Mouse (Mus musculus) ES-E14 (cell line): Measurements from ENCODE around the gene Lamb3. TPM values are rescaled to one million over a fixed set of nuclear protein-coding genes. Genes with fewer than 3 reads are reported as not detected.
A peak's percentile ranks its signal among the peaks of the same experiment; 100 is the strongest.

Experiments
- DNase-seq: peaks from one replicate; pipeline ENCODE4 v3.0.0-alpha.2; 2013; ENCODE audit warnings: low read depth, low spot score
- H3K27ac ChIP-seq: 2 replicates; pipeline ENCODE4 v1.5.1; 2012; ENCODE audit warnings: low read depth, mild to moderate bottlenecking, low read length, moderate library complexity, mixed read lengths; ENCODE audit not compliant: poor library complexity, insufficient read depth, severe bottlenecking
- H3K36me3 ChIP-seq: 2 replicates; pipeline ENCODE4 v1.6.1; 2012; ENCODE audit warnings: mild to moderate bottlenecking, low read length, moderate library complexity, mixed read lengths; ENCODE audit not compliant: control insufficient read depth, poor library complexity, insufficient read depth, severe bottlenecking
- H3K4me1 ChIP-seq, 2 experiments: fragments of 150-350 bp in 1 of 2; sonication (generic) in 1 of 2; 2 replicates each; pipeline ENCODE4 v1.6.1; 2012; ENCODE audit warnings: low read length in 2 of 2, mild to moderate bottlenecking in 1 of 2, mixed read lengths in 1 of 2; ENCODE audit not compliant: control insufficient read depth in 2 of 2, insufficient read depth in 2 of 2, poor library complexity in 1 of 2
- H3K4me3 ChIP-seq, 2 experiments: fragments of 150-350 bp in 1 of 2; sonication (generic) in 1 of 2; 2 replicates each; pipeline ENCODE4 v1.5.1; 2012; ENCODE audit warnings: low read length in 2 of 2, low read depth in 1 of 2, mild to moderate bottlenecking in 1 of 2, mixed read lengths in 1 of 2; ENCODE audit not compliant: insufficient read depth in 1 of 2, poor library complexity in 1 of 2, severe bottlenecking in 1 of 2
- H3K9ac ChIP-seq: 2 replicates; pipeline ENCODE4 v1.6.1; 2012; ENCODE audit warnings: low read depth, mild to moderate bottlenecking, low read length, mixed read lengths; ENCODE audit not compliant: poor library complexity, insufficient read depth, severe bottlenecking
- H3K9me3 ChIP-seq: fragments of 150-350 bp; sonication (generic); 2 replicates; pipeline ENCODE4 v1.6.1; 2012; ENCODE audit warnings: low read depth, mild to moderate bottlenecking, low read length; ENCODE audit not compliant: control insufficient read depth, insufficient read depth
- CHD2 ChIP-seq: IDR thresholded peaks from 2 replicates; pipeline ENCODE4 v1.6.1; 2014; ENCODE audit warnings: mild to moderate bottlenecking, low read depth, low read length, inconsistent platforms
- HCFC1 ChIP-seq: IDR thresholded peaks from 2 replicates; pipeline ENCODE4 v1.6.1; 2012; ENCODE audit warnings: low read length, inconsistent platforms, borderline replicate concordance; ENCODE audit not compliant: insufficient read depth
- MAFK ChIP-seq: IDR thresholded peaks from 2 replicates; pipeline ENCODE4 v1.6.1; 2014; ENCODE audit warnings: mild to moderate bottlenecking, low read depth, low read length, inconsistent platforms; ENCODE audit not compliant: insufficient read depth
- ZC3H11A ChIP-seq: IDR thresholded peaks from 2 replicates; pipeline ENCODE4 v1.6.1; 2012; ENCODE audit warnings: low read depth, mild to moderate bottlenecking, inconsistent platforms, low read length, borderline replicate concordance
- ZNF384 ChIP-seq: IDR thresholded peaks from 2 replicates; pipeline ENCODE4 v1.6.1; 2012; ENCODE audit warnings: low read depth, low read length, inconsistent platforms
- in situ Hi-C, 2 experiments: fragments of 600-800 bp; cut with MboI; formaldehyde crosslinking; loops; one replicate each; pipeline ENCODE4 v1.15.1; 2025; ENCODE audit warnings: low sequenced_read_pairs in 2 of 2, inconsistent platforms in 1 of 2; ENCODE audit not compliant: unreplicated experiment in 2 of 2
- total RNA-seq: library from RNA; depleted of rRNA; stranded (reverse); fragments of 300-350 nt; gene quantifications from 2 replicates; pipeline ENCODE4 v1.2.3, GENCODE M21; 2012

Gene Lamb3
- total RNA-seq, 1 experiment, result 2.9 TPM

DNA sequence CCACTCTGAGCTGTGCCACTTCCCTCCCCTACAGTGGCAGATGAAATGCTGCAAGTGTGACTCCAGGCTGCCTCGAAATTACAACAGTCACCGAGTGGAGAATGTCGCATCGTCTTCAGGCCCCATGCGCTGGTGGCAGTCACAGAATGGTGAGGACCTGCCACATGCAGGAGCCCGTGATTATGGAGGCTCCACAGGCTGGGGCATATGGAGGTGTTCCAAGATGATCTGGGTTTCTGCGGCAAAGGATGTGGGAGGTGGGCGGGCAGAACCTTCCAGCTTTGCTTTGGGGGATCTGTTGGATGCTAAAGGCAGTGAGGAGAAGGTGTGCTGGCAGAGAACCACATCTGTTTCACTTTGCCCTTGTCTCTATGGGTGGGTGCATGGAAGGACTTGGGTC lies 112.9 kb downstream of the Lamb3 start:
- no peaks in the 10 kb centered on the region for H3K9me3 ChIP-seq
- H3K4me1 ChIP-seq, result no peaks in the 10 kb centered on the region; a peak in 1 of 4 replicates
- no peaks in the 10 kb centered on the region for H3K36me3 ChIP-seq
- no peak overlapping the region for H3K9ac ChIP-seq
- in situ Hi-C loops, result no loop called here
- TF ChIP-seq MAFK, result no peak
- TF ChIP-seq HCFC1, result no peak
- TF ChIP-seq CHD2, result no peak
- no peak for TF ChIP-seq ZC3H11A
- no peak overlapping the region for H3K27ac ChIP-seq
- DNase-seq, result no peak
- H3K4me3 ChIP-seq, result no peak overlapping the region

DNA sequence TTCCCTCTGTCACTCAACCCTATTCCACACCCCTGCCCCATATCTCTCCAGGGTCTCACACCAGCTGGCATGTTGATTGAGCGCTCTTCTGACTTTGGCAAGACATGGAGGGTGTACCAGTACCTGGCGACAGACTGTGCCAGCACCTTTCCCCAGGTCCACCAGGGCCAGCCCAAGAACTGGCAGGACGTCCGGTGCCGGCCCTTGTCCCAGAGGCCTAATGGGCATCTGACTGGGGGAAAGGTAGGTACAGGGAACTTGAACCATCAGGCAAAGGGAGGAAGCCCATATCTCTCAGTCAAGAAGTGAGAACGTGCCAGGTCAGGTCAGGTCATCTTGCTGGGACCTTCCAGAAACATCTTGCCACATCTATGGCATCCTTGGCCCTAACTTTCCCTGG lies 116.2 kb downstream of the Lamb3 start:
- in situ Hi-C loops, result no loop called here

DNA sequence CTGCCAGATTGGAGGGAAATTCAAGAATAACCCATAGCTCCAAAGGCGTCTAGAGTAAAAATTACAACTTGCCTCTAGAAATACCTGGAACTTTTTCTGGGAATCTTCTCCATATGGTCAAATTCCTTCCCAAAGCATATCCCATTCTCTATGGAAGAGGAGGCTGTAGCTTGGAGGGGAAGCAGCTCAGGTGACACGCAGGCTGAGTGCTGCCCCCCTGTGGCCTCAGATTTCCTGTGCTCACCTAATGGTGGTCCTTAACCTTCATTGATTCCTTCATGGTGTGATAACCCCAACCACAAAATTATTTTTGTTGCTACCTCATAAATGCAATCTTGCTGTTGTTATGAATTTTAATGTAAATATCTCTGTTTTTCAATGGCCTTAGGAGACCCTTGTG lies 116.7 kb downstream of the Lamb3 start:
- H3K27ac ChIP-seq, result no peak overlapping the region
- in situ Hi-C loops, result no loop called here
- TF ChIP-seq ZNF384 (no peak), ZC3H11A (peak; percentile 25; the same call in 1 of the 2 replicates)
- no peak overlapping the region for H3K4me3 ChIP-seq
- H3K4me1 ChIP-seq, result no peaks in the 10 kb centered on the region
- H3K36me3 ChIP-seq, result no peaks in the 10 kb centered on the region
- H3K9me3 ChIP-seq, result no peaks in the 10 kb centered on the region
- DNase-seq, result peak; percentile 13
- H3K9ac ChIP-seq, result no peak overlapping the region

More for the DNA sequence above, 116.2 kb downstream of the Lamb3 start:
- Histone ChIP-seq H3K36me3 (no peaks in the 10 kb centered on the region), H3K27ac (no peak overlapping the region), H3K9ac (no peak overlapping the region), H3K4me1 (no peaks in the 10 kb centered on the region), H3K9me3 (no peaks in the 10 kb centered on the region), H3K4me3 (no peak overlapping the region)
- no peak for DNase-seq
- TF ChIP-seq ZNF384 (no peak), HCFC1 (no peak), ZC3H11A (no peak), CHD2 (no peak)

DNA sequence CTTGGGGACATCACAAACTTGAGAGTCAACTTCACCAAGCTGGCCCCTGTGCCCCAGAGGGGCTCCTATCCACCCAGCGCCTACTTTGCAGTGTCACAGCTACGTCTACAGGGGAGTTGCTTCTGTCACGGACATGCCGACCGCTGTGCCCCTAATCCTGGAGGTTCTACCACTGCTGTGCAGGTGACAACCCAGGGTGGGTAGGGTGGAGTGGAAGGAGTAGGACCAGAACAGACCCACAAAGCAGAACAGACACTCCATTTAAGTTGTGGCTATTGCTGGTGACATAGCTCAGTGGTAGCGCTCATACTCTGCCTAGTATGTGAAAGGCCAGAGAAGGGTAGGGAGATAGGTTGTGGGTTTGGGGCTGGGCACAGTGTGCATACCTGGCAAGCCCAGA lies 118.4 kb downstream of the Lamb3 start:
- no peak for TF ChIP-seq HCFC1
- no peak for TF ChIP-seq ZC3H11A
- TF ChIP-seq MAFK, result no peak
- TF ChIP-seq CHD2, result no peak
- no peak for TF ChIP-seq ZNF384
- no peak overlapping the region for H3K4me3 ChIP-seq
- no peaks in the 10 kb centered on the region for H3K9me3 ChIP-seq
- in situ Hi-C loops, result no loop called here
- no peak overlapping the region for H3K27ac ChIP-seq
- H3K36me3 ChIP-seq, result no peaks in the 10 kb centered on the region
- no peak for DNase-seq
- H3K9ac ChIP-seq, result no peak overlapping the region
- no peaks in the 10 kb centered on the region for H3K4me1 ChIP-seq

DNA sequence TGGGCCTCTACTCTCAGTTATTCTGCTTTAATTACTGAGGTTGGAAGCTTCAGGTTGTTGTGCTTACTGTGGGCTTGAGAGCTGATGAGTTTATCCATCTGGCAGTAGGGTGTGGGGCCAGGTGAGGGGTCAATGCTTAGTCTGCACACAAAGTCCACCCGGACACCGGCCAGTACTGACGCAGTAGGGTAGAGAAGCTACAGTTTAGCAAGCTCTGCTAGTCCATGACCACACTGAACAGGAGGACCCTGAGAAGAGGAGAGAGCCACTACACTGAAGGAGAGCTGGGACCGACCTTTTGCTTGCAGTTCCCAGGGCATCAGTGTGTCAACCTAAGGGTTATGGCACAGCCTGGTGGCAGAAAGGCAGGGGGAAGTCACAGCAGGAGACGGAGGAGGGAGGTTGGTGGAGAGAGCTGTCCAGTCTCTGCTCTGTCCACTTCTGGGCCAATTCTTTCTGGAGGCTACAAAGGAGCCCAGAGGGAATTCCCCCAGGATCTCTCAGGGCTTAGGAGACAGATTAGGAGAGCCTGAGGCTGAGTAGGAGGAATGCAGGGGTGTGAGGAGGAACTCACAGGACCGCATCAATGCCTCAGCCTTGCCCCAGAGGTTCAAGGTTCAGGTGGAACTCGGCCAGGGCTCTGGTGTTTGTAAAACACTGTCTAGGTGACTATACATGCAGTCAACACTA lies 119.1 kb downstream of the Lamb3 start:
- no peaks in the 10 kb centered on the region for H3K9me3 ChIP-seq
- no peak for DNase-seq
- H3K9ac ChIP-seq, result no peak overlapping the region
- no peaks in the 10 kb centered on the region for H3K36me3 ChIP-seq
- no peak overlapping the region for H3K27ac ChIP-seq
- TF ChIP-seq HCFC1 (no peak), ZNF384 (no peak)
- no peaks in the 10 kb centered on the region for H3K4me1 ChIP-seq
- in situ Hi-C loops, result no loop called here
- H3K4me3 ChIP-seq, result no peak overlapping the region
